Mouse (Mus musculus) CD8-positive naive resting alpha-beta T cell, adult 57 days (primary cell): ENCODE results near the gene Pde6d. TPM values are rescaled to one million over a fixed set of nuclear protein-coding genes. Genes with fewer than 3 reads are reported as not detected.

Source experiments
- total RNA-seq: library from RNA; stranded (reverse); gene quantifications from one replicate; pipeline ENCODE4 v1.2.4, GENCODE M21; 2023

The Pde6d gene
- total RNA-seq: 20.1 TPM

GRCm38 (mm10) chr1:86582451-86583096 lies at the start of gene Pde6d, which contains the start of gene Cops7b:
Gene Pde6d (minus strand): TSS chr1:86582629.
Gene Cops7b (plus strand): TSS chr1:86582904.

DNA sequence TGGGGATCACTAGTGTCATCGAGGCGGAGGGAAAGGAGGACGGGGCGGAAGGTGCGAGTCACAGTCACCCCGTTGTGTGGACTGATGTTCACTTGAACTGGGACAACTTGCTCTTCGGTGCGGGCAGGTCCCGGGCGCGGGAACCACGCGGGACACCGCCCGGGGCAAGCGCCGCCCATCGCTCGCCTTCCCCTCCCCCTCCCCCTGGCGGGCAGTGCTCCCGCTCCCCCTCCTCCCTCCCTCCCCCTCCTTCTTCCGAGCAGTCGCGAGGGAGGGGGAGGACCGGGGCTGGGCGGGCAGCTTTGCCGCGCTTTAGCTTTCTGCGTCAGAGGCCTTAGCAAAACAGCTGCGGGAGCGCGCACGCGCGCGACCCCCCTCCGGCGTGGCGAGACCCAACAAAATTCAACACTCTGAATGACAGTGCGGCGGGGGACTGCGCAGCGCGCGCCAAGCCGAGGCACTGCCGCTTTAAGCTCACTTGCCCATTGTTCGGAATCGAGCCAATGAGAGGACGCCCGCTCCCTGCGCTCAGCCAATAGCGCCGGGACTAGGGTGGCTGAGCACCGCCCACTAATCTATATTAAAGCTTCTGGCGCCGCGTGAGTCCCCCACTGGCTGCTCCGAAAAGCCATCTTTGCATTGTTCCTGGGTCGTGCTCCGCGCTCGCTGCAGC lies 56.2 kb downstream of the Pde6d start, which contains the start of gene Ptma:
Ptma (plus strand) TSS at position 611 of the 673 bp plus-strand sequence.

Other genes with a start within 250 kb of the Pde6d start
- gene Ncl, start 223.2 kb downstream of the Pde6d start, total RNA-seq: 502 TPM
- not detected for gene Nmur1, start 156.4 kb downstream of the Pde6d start, total RNA-seq
- not detected for gene Tex44, start 156.3 kb downstream of the Pde6d start, total RNA-seq
- 1,380 TPM for gene Ptma, start 55.9 kb downstream of the Pde6d start, total RNA-seq
- gene Cops7b, start 275 bp upstream of the Pde6d start, total RNA-seq: 10.7 TPM
- gene Nppc, start 87.9 kb upstream of the Pde6d start, total RNA-seq: not detected
- gene Dis3l2, start 121.2 kb upstream of the Pde6d start, total RNA-seq: 24.1 TPM